8 mouse cellular contexts compared by ENCODE assay signal in the genomic region with DNA sequence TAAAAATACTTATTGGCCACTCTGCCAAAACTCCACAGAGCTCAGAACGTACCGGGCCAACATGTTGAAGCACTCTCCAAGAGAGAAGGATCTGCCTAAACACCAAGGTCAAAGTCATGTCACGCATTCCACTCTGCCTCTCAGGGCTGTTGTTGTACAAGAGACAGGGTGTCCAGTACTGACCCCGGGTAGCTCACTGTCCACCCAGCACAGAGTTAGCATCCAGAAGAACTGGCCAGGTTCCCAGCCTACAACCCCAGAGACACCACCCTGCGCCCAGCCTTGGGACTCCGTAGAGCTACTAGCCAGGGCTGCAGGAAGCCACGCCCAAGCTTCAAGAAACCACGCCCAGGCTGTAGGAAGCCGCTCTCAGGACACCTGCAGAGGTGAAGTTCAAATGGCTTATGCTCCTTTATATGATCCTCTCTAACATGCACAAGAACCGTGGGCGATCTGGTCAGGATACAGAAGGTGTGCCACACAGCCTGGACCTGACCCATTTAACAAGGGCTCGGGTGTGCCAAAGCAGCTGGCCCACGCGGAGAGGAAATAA. TPM values are rescaled to one million over a fixed set of nuclear protein-coding genes. Genes with fewer than 3 reads are reported as not detected.
DNase-seq lines count a peak whose midpoint lies in the region; ATAC-seq lines count a peak whose summit lies in the region.

No protein-coding gene starts in this region.

- 68% methylated on average over 14 of the region's 14 CpGs for WGBS in midbrain, embryonic 15.5 days
- 63% methylated on average over 14 of the region's 14 CpGs for WGBS in forebrain, embryonic 13.5 days

- H3K9me3 ChIP-seq in midbrain, embryonic 15.5 days: no peaks in the 10 kb centered on the region
- H3K9me3 ChIP-seq in forebrain, embryonic 13.5 days (replicated peaks): no peaks in the 10 kb centered on the region

- peak; percentile 51 for DNase-seq in urinary bladder, postnatal 14 days (ENCODE audit: low spot score)
- DNase-seq in urinary bladder, adult 2 months (ENCODE audit: low spot score): no peak
- peak; percentile 76 for DNase-seq in gastrocnemius, postnatal 14 days
- DNase-seq in kidney, adult 8-10 months: peak; percentile 74 to 86
- DNase-seq in layer of hippocampus, adult 11-12 months (ENCODE audit: low spot score): no peak

- no peak overlapping the region for H3K27ac ChIP-seq in midbrain, embryonic 15.5 days
- H3K27ac ChIP-seq in forebrain, embryonic 13.5 days: no peak overlapping the region

- intact Hi-C loops in gastrocnemius, postnatal 14 days (cut with DNase I; ENCODE audit: low total_unique reads): no loop called here

- H3K27me3 ChIP-seq in midbrain, embryonic 15.5 days (replicated peaks): peaks cover 4% of the 10 kb centered on the region; the same call in 1 of the 2 replicates
- 0 out of 2 replicates have a peak, but pooled peaks cover 7% of the 10 kb centered on the region for H3K27me3 ChIP-seq in forebrain, embryonic 13.5 days

- H3K4me2 ChIP-seq in midbrain, embryonic 15.5 days: no peak overlapping the region
- no peak overlapping the region for H3K4me2 ChIP-seq in forebrain, embryonic 13.5 days

- H3K4me1 ChIP-seq in midbrain, embryonic 15.5 days: peaks cover 15% of the 10 kb centered on the region; the same call in 1 of the 2 replicates
- H3K4me1 ChIP-seq in forebrain, embryonic 13.5 days: peaks cover 13% of the 10 kb centered on the region

- no peak overlapping the region for H3K9ac ChIP-seq in midbrain, embryonic 15.5 days
- no peak overlapping the region for H3K9ac ChIP-seq in forebrain, embryonic 13.5 days

- H3K36me3 ChIP-seq in midbrain, embryonic 15.5 days (replicated peaks): no peaks in the 10 kb centered on the region
- no peaks in the 10 kb centered on the region for H3K36me3 ChIP-seq in forebrain, embryonic 13.5 days (ENCODE audit: poor library complexity, severe bottlenecking)

- no peak overlapping the region for H3K4me3 ChIP-seq in midbrain, embryonic 15.5 days
- no peak overlapping the region for H3K4me3 ChIP-seq in forebrain, embryonic 13.5 days

- peak; percentile 60 for ATAC-seq in megakaryocyte-erythroid progenitor cell, adult 5-6 weeks (replicated peaks; ENCODE audit: low FRiP score, low TSS enrichment, poor library complexity, severe bottlenecking)
- no peak for ATAC-seq in midbrain, embryonic 15.5 days (replicated peaks)
- ATAC-seq in forebrain, embryonic 13.5 days: no peak

RNA-seq across cellular contexts. Expression of gene Dnajc11, which starts 30.7 kb away (rescaled TPM):
- 33.6 and 35.7 TPM in 2 replicates for polyA plus RNA-seq in urinary bladder, adult 2 months (2012; rRNA removed)
- 10 to 100 TPM; 66.1 to 75.2 TPM for total RNA-seq in gastrocnemius, postnatal 14 days (2021)
- total RNA-seq in megakaryocyte-erythroid progenitor cell, adult 5-6 weeks (2014; fragmentation: Nextera tagmentation): 108 and 114 TPM in 2 replicates
- 85.8 and 110 TPM in 2 replicates for total RNA-seq in megakaryocyte-erythroid progenitor cell, adult 5-6 weeks (2017)
- 89.4 and 92.5 TPM in 2 replicates for polyA plus RNA-seq in midbrain, embryonic 15.5 days (2015; fragmentation: Nextera tagmentation; extraction: Ambion mirVana)
- polyA plus RNA-seq in forebrain, embryonic 13.5 days (2015; fragmentation: Nextera tagmentation; extraction: Ambion mirVana): 77.0 and 89.2 TPM in 2 replicates

RNA-seq across cellular contexts. Expression of gene Camta1, which starts 41.1 kb away (rescaled TPM):
- polyA plus RNA-seq in urinary bladder, adult 2 months (2012; rRNA removed): 24.2 and 29.8 TPM in 2 replicates
- 10 to 100 TPM; 66.1 to 84.1 TPM for total RNA-seq in gastrocnemius, postnatal 14 days (2021)
- total RNA-seq in megakaryocyte-erythroid progenitor cell, adult 5-6 weeks (2014; fragmentation: Nextera tagmentation): 68.4 and 92.8 TPM in 2 replicates
- 23.0 and 52.1 TPM in 2 replicates for total RNA-seq in megakaryocyte-erythroid progenitor cell, adult 5-6 weeks (2017)
- 145 and 156 TPM in 2 replicates for polyA plus RNA-seq in midbrain, embryonic 15.5 days (2015; fragmentation: Nextera tagmentation; extraction: Ambion mirVana)
- 138 and 150 TPM in 2 replicates for polyA plus RNA-seq in forebrain, embryonic 13.5 days (2015; fragmentation: Nextera tagmentation; extraction: Ambion mirVana)

Comparison
In these comparisons a context has a peak if more than half of its experiments do, and no peak if none do; other contexts are left out.
1. DNase-seq: peak in urinary bladder, postnatal 14 days (single experiment), gastrocnemius, postnatal 14 days (single experiment) and kidney, adult 8-10 months (2 of 2); none in urinary bladder, adult 2 months (single experiment) and layer of hippocampus, adult 11-12 months (single experiment).